In the genomic region with DNA sequence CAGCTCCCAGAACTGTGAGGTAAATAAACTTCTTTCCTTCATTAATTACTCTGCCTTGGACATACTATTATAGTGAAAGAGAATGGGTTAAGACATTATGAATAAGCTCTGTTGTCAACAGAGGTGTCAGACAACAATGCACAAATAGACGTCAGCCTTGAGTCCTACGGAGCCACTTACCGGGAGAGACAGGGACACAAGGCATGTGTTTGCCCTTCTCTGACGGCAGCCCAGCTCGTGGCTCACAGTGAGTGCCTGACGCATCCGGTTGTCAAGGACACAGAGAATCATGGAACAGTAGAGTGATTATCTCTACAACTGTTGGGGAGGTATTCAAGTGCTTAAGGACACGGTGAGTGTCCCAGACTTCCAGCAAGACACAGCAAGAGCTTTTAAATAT, we compare ENCODE assay signal across 12 mouse cellular contexts. TPM values are rescaled to one million over a fixed set of nuclear protein-coding genes. Genes with fewer than 3 reads are reported as not detected.
DNase-seq lines count a peak whose midpoint lies in the region; ATAC-seq and TF ChIP-seq lines count a peak whose summit lies in the region.
"Had no signal": no experiment of that assay in that cellular context is flagged by ENCODE, and none has a peak within 500 bp of the region (broad histone marks: within the 10 kb centered on the region; RNA-seq: fewer than 3 reads in every experiment).

No protein-coding gene starts in this region.

- no peak overlapping the region for H3K9ac ChIP-seq in hindbrain, embryonic 14.5 days
- H3K9ac ChIP-seq in hindbrain, embryonic 12.5 days, result no peak overlapping the region
- no peak overlapping the region for H3K9ac ChIP-seq in midbrain, postnatal 0 days (replicated peaks; ENCODE audit: low read length, poor library complexity, severe bottlenecking)
- H3K9ac ChIP-seq: liver, embryonic 14.5 days had no signal

- H3K27me3 ChIP-seq in hindbrain, embryonic 10.5 days (ENCODE audit: insufficient read depth, poor library complexity, severe bottlenecking), result peaks cover 55% of the 10 kb centered on the region
- no peaks in the 10 kb centered on the region for H3K27me3 ChIP-seq in hindbrain, embryonic 14.5 days (ENCODE audit: control insufficient read depth, insufficient read depth, low read length)
- peaks cover 5% of the 10 kb centered on the region; the same call in 1 of the 2 replicates for H3K27me3 ChIP-seq in hindbrain, embryonic 12.5 days
- no peaks in the 10 kb centered on the region for H3K27me3 ChIP-seq in midbrain, postnatal 0 days (ENCODE audit: insufficient read depth, low read length)

- 48% methylated on average over 8 of the region's 8 CpGs for WGBS in hindbrain, embryonic 10.5 days
- WGBS in hindbrain, embryonic 14.5 days, result 33% methylated on average over 8 of the region's 8 CpGs
- 45% methylated on average over 8 of the region's 8 CpGs for WGBS in hindbrain, embryonic 12.5 days
- WGBS in midbrain, postnatal 0 days, result 36% methylated on average over 8 of the region's 8 CpGs
- 78% methylated on average over 8 of the region's 8 CpGs for WGBS in lung, adult 2 months

- no peak for TF ChIP-seq POLR2A in lung, adult 2 months (IDR thresholded peaks at IDR 0.05; ENCODE audit: borderline replicate concordance, extremely low read depth, low read depth, low read length)

- H3K4me2 ChIP-seq in hindbrain, embryonic 14.5 days (replicated peaks), result no peak overlapping the region
- H3K4me2 ChIP-seq in hindbrain, embryonic 12.5 days (replicated peaks), result no peak overlapping the region
- no peak overlapping the region for H3K4me2 ChIP-seq in midbrain, postnatal 0 days (ENCODE audit: low read depth, low read length, poor library complexity, severe bottlenecking)

- H3K27ac ChIP-seq in hindbrain, embryonic 10.5 days, result no peak overlapping the region
- no peak overlapping the region for H3K27ac ChIP-seq in hindbrain, embryonic 14.5 days
- H3K27ac ChIP-seq in hindbrain, embryonic 12.5 days, result no peak overlapping the region
- H3K27ac ChIP-seq in midbrain, postnatal 0 days (ENCODE audit: low read depth, low read length), result no peak overlapping the region
- H3K27ac ChIP-seq: liver, embryonic 14.5 days had no signal

- H3K4me3 ChIP-seq in hindbrain, embryonic 10.5 days, result no peak overlapping the region
- no peak overlapping the region for H3K4me3 ChIP-seq in hindbrain, embryonic 14.5 days (replicated peaks; ENCODE audit: low read length)
- no peak overlapping the region for H3K4me3 ChIP-seq in hindbrain, embryonic 12.5 days
- H3K4me3 ChIP-seq in midbrain, postnatal 0 days (ENCODE audit: low read depth, low read length), result no peak overlapping the region
- H3K4me3 ChIP-seq in lung, adult 2 months (replicated peaks; ENCODE audit: extremely low read depth, low read depth, low read length), result no peak overlapping the region

- no peaks in the 10 kb centered on the region for H3K9me3 ChIP-seq in hindbrain, embryonic 10.5 days
- H3K9me3 ChIP-seq in hindbrain, embryonic 14.5 days (ENCODE audit: control insufficient read depth, low read length), result no peaks in the 10 kb centered on the region
- H3K9me3 ChIP-seq in hindbrain, embryonic 12.5 days (replicated peaks), result no peaks in the 10 kb centered on the region
- no peaks in the 10 kb centered on the region for H3K9me3 ChIP-seq in midbrain, postnatal 0 days (ENCODE audit: low read length)

- peak; percentile 22 for DNase-seq in hindbrain, embryonic 10.5 days (ENCODE audit: low spot score)
- no peak for DNase-seq in hindbrain, embryonic 14.5 days (ENCODE audit: low spot score)
- DNase-seq in embryo, embryonic 11 days, result peak; percentile 12
- peak; percentile 12 for DNase-seq in midbrain, postnatal 0 days (ENCODE audit: low spot score)
- no peak for DNase-seq in right cerebral cortex, postnatal 4 days
- no peak for DNase-seq in lung, adult 2 months
- DNase-seq in lung, postnatal 36 days, result no peak
- DNase-seq: cerebellum, postnatal 36 days; gastrocnemius, postnatal 36 days; kidney, postnatal 14 days had no signal

- H3K36me3 ChIP-seq in hindbrain, embryonic 10.5 days, result no peaks in the 10 kb centered on the region
- H3K36me3 ChIP-seq in hindbrain, embryonic 14.5 days (replicated peaks; ENCODE audit: control insufficient read depth, insufficient read depth), result no peaks in the 10 kb centered on the region
- no peaks in the 10 kb centered on the region for H3K36me3 ChIP-seq in hindbrain, embryonic 12.5 days
- H3K36me3 ChIP-seq in midbrain, postnatal 0 days (ENCODE audit: insufficient read depth, low read length), result no peaks in the 10 kb centered on the region

- TF ChIP-seq CTCF in midbrain, postnatal 0 days (IDR thresholded peaks at IDR 0.05), result no peak
- TF ChIP-seq CTCF in lung, adult 2 months (IDR thresholded peaks at IDR 0.05; ENCODE audit: insufficient read depth, low read length), result no peak

- no peak for ATAC-seq in hindbrain, embryonic 14.5 days (ENCODE audit: low FRiP score)
- peak; percentile 71 for ATAC-seq in hindbrain, embryonic 12.5 days (ENCODE audit: low FRiP score)
- no peak for ATAC-seq in midbrain, postnatal 0 days (ENCODE audit: low FRiP score)

- no peaks in the 10 kb centered on the region for H3K4me1 ChIP-seq in hindbrain, embryonic 10.5 days (replicated peaks)
- H3K4me1 ChIP-seq in hindbrain, embryonic 14.5 days (replicated peaks; ENCODE audit: control insufficient read depth, insufficient read depth, low read length), result no peaks in the 10 kb centered on the region; the same call in 1 of the 2 replicates
- H3K4me1 ChIP-seq in hindbrain, embryonic 12.5 days, result no peaks in the 10 kb centered on the region
- H3K4me1 ChIP-seq in midbrain, postnatal 0 days (ENCODE audit: insufficient read depth, low read length), result no peaks in the 10 kb centered on the region
- H3K4me1 ChIP-seq in lung, adult 2 months (ENCODE audit: control insufficient read depth, insufficient read depth, low read length), result no peaks in the 10 kb centered on the region

RNA-seq across cellular contexts. Expression of a gene that starts 57.8 kb away (rescaled TPM):
- 25.7 and 27.5 TPM in 2 replicates for polyA plus RNA-seq in hindbrain, embryonic 10.5 days (2016; fragmentation: Nextera tagmentation; extraction: Ambion mirVana)
- 66.7 and 77.7 TPM in 2 replicates for polyA plus RNA-seq in hindbrain, embryonic 14.5 days (2014; fragmentation: Nextera tagmentation; extraction: Ambion mirVana)
- 46.1 and 46.2 TPM in 2 replicates for polyA plus RNA-seq in hindbrain, embryonic 12.5 days (2016; fragmentation: Nextera tagmentation; extraction: Ambion mirVana)
- 85.6 and 105 TPM in 2 replicates for total RNA-seq in midbrain, postnatal 0 days (2014; rRNA removed)
- polyA plus RNA-seq in midbrain, postnatal 0 days (2015; fragmentation: Nextera tagmentation; extraction: Ambion mirVana), result 74.3 and 74.8 TPM in 2 replicates
- polyA plus RNA-seq in lung, adult 2 months (2012; rRNA removed), result 15.2 and 51.2 TPM in 2 replicates

Comparison
In these comparisons a context has a peak if more than half of its experiments do, and no peak if none do; other contexts are left out.
1. DNase-seq: peak in hindbrain, embryonic 10.5 days (single experiment), embryo, embryonic 11 days (single experiment) and midbrain, postnatal 0 days (single experiment); none in hindbrain, embryonic 14.5 days (single experiment), right cerebral cortex, postnatal 4 days (single experiment), lung, adult 2 months (single experiment) and lung, postnatal 36 days (single experiment).